Mouse (Mus musculus): ENCODE measurements around the gene Ndrg3.
"Not testable (repeated sequence)": the region's sequence is repeated elsewhere in the genome, so short reads cannot be mapped to it uniquely, and the experiment has no call there.

Ndrg3 gene

GRCm38 (mm10) chr2:156901883-156902282, 90.0 kb downstream of the Ndrg3 start:
- DNase-seq (ENCODE audit: low read depth, low spot score) = no peak

- DNase-seq (ENCODE audit: low read depth, low spot score) = no peak
These were observed 90.5 kb downstream of the Ndrg3 start for GRCm38 (mm10) chr2:156901344-156901743.

- no peak for DNase-seq (ENCODE audit: low read depth, low spot score)
These were observed 92.7 kb downstream of the Ndrg3 start for GRCm38 (mm10) chr2:156899184-156899583.

GRCm38 (mm10) chr2:156898374-156898773, 93.5 kb downstream of the Ndrg3 start:
- no peak for DNase-seq (ENCODE audit: low read depth, low spot score)

GRCm38 (mm10) chr2:156897034-156897433, 94.8 kb downstream of the Ndrg3 start:
- DNase-seq (ENCODE audit: low read depth, low spot score) = no peak

GRCm38 (mm10) chr2:156896384-156896914, 95.4 kb downstream of the Ndrg3 start:
- no peak for DNase-seq (ENCODE audit: low read depth, low spot score)

- DNase-seq (ENCODE audit: low read depth, low spot score) = no peak
These were observed 97.2 kb downstream of the Ndrg3 start for GRCm38 (mm10) chr2:156894496-156895265.

GRCm38 (mm10) chr2:156892821-156893220, 99.0 kb downstream of the Ndrg3 start:
- no peak for DNase-seq (ENCODE audit: low read depth, low spot score)

GRCm38 (mm10) chr2:156892240-156892639, 99.6 kb downstream of the Ndrg3 start:
- peak; percentile 30 for DNase-seq (ENCODE audit: low read depth, low spot score)

- no peak for DNase-seq (ENCODE audit: low read depth, low spot score)
These were observed 103.4 kb downstream of the Ndrg3 start for GRCm38 (mm10) chr2:156888490-156888889.

GRCm38 (mm10) chr2:156887017-156887416, 104.8 kb downstream of the Ndrg3 start, which contains the start of gene Sla2:
Sla2 (minus strand) TSS chr2:156887192.
- no peak for DNase-seq (ENCODE audit: low read depth, low spot score)

- no peak for DNase-seq (ENCODE audit: low read depth, low spot score)
These were observed 105.7 kb downstream of the Ndrg3 start for GRCm38 (mm10) chr2:156886084-156886631.

- DNase-seq (ENCODE audit: low read depth, low spot score) = not testable (repeated sequence)
These were observed 106.2 kb downstream of the Ndrg3 start for GRCm38 (mm10) chr2:156885666-156886065.

GRCm38 (mm10) chr2:156884396-156885211, 107.3 kb downstream of the Ndrg3 start:
- DNase-seq (ENCODE audit: low read depth, low spot score) = no peak

- peak; percentile 48 for DNase-seq (ENCODE audit: low read depth, low spot score)
These were observed 109.3 kb downstream of the Ndrg3 start for GRCm38 (mm10) chr2:156882431-156883001.

GRCm38 (mm10) chr2:156879541-156879940, 112.3 kb downstream of the Ndrg3 start:
- DNase-seq (ENCODE audit: low read depth, low spot score) = no peak

- DNase-seq (ENCODE audit: low read depth, low spot score) = no peak
These were observed 114.1 kb downstream of the Ndrg3 start for GRCm38 (mm10) chr2:156877726-156878125.

All from R1 (cell line).